In genomic region chr9:49110476-49111220, GRCm38 (mm10) we compare ENCODE assay signal across 14 mouse cellular contexts. TPM values are rescaled to one million over a fixed set of nuclear protein-coding genes. Genes with fewer than 3 reads are reported as not detected.
DNase-seq lines count a peak whose midpoint lies in the region; ATAC-seq lines count a peak whose summit lies in the region.
"Had no signal": no experiment of that assay in that cellular context is flagged by ENCODE, and none has a peak within 500 bp of the region (broad histone marks: within the 10 kb centered on the region; RNA-seq: fewer than 3 reads in every experiment).

No protein-coding gene starts in this region.

- no peaks in the 10 kb centered on the region for H3K36me3 ChIP-seq in heart, embryonic 13.5 days
- no peaks in the 10 kb centered on the region for H3K36me3 ChIP-seq in heart, embryonic 11.5 days (ENCODE audit: control insufficient read depth, insufficient read depth, low read length)
- H3K36me3 ChIP-seq in kidney, embryonic 15.5 days: no peaks in the 10 kb centered on the region
- no peaks in the 10 kb centered on the region for H3K36me3 ChIP-seq in hindbrain, embryonic 14.5 days (replicated peaks; ENCODE audit: control insufficient read depth, insufficient read depth)
- H3K36me3 ChIP-seq: embryonic facial prominence, embryonic 13.5 days had no signal

- H3K9me3 ChIP-seq in heart, embryonic 13.5 days: no peaks in the 10 kb centered on the region
- no peaks in the 10 kb centered on the region for H3K9me3 ChIP-seq in heart, embryonic 11.5 days (replicated peaks; ENCODE audit: control insufficient read depth, low read length)
- H3K9me3 ChIP-seq in kidney, embryonic 15.5 days (replicated peaks): no peaks in the 10 kb centered on the region
- H3K9me3 ChIP-seq in hindbrain, embryonic 14.5 days (ENCODE audit: control insufficient read depth, low read length): no peaks in the 10 kb centered on the region
- H3K9me3 ChIP-seq: embryonic facial prominence, embryonic 13.5 days; megakaryocyte, embryonic 14.5 days had no signal

- 50% methylated on average over 6 of the region's 6 CpGs for WGBS in heart, embryonic 13.5 days
- 43% methylated on average over 6 of the region's 6 CpGs for WGBS in heart, embryonic 11.5 days (ENCODE audit: insufficient replicate concordance)
- 33% methylated on average over 6 of the region's 6 CpGs for WGBS in kidney, embryonic 15.5 days
- WGBS in hindbrain, embryonic 14.5 days: 34% methylated on average over 6 of the region's 6 CpGs

- peaks cover 19% of the 10 kb centered on the region for H3K4me1 ChIP-seq in heart, embryonic 13.5 days
- H3K4me1 ChIP-seq in heart, embryonic 11.5 days (ENCODE audit: control insufficient read depth, insufficient read depth, low read length): no peaks in the 10 kb centered on the region
- H3K4me1 ChIP-seq in kidney, embryonic 15.5 days: peaks cover 22% of the 10 kb centered on the region
- H3K4me1 ChIP-seq in hindbrain, embryonic 14.5 days (replicated peaks; ENCODE audit: control insufficient read depth, insufficient read depth, low read length): no peaks in the 10 kb centered on the region
- H3K4me1 ChIP-seq: megakaryocyte, embryonic 14.5 days had no signal

- H3K27ac ChIP-seq in heart, embryonic 13.5 days (replicated peaks): 0 out of 2 replicates have a peak overlapping the region, but pooled peaks have one; percentile 20
- H3K27ac ChIP-seq in heart, embryonic 11.5 days (ENCODE audit: low read depth, low read length): no peak overlapping the region
- peak overlapping the region; percentile 54 for H3K27ac ChIP-seq in kidney, embryonic 15.5 days
- no peak overlapping the region for H3K27ac ChIP-seq in hindbrain, embryonic 14.5 days
- H3K27ac ChIP-seq: embryonic facial prominence, embryonic 13.5 days had no signal

- H3K4me3 ChIP-seq in heart, embryonic 13.5 days: no peak overlapping the region
- H3K4me3 ChIP-seq in heart, embryonic 11.5 days (ENCODE audit: low read depth, low read length): no peak overlapping the region
- H3K4me3 ChIP-seq in kidney, embryonic 15.5 days (replicated peaks): no peak overlapping the region
- H3K4me3 ChIP-seq in hindbrain, embryonic 14.5 days (replicated peaks; ENCODE audit: low read length): no peak overlapping the region
- H3K4me3 ChIP-seq: embryonic facial prominence, embryonic 13.5 days; megakaryocyte, embryonic 14.5 days had no signal

- ATAC-seq in heart, embryonic 13.5 days (ENCODE audit: extremely low read depth, insufficient number of reproducible peaks, low FRiP score, low TSS enrichment): no peak
- no peak for ATAC-seq in heart, embryonic 11.5 days (replicated peaks; ENCODE audit: insufficient number of reproducible peaks, low FRiP score, low TSS enrichment)
- peak; percentile 80 for ATAC-seq in kidney, embryonic 15.5 days (replicated peaks; ENCODE audit: low FRiP score)
- ATAC-seq in hindbrain, embryonic 14.5 days (ENCODE audit: low FRiP score): no peak
- ATAC-seq: forebrain, embryonic 16.5 days had no signal

- no peak overlapping the region for H3K9ac ChIP-seq in heart, embryonic 13.5 days
- no peak overlapping the region for H3K9ac ChIP-seq in heart, embryonic 11.5 days (ENCODE audit: low read depth, low read length)
- no peak overlapping the region for H3K9ac ChIP-seq in kidney, embryonic 15.5 days
- no peak overlapping the region for H3K9ac ChIP-seq in hindbrain, embryonic 14.5 days
- H3K9ac ChIP-seq: embryonic facial prominence, embryonic 13.5 days had no signal

- peak; percentile 35 for DNase-seq in ES-CJ7 (ENCODE audit: low read depth, low spot score)
- DNase-seq in lung, postnatal 36 days: peak; percentile 56
- no peak for DNase-seq in right cerebral cortex, postnatal 36 days (ENCODE audit: low spot score in 2 of 2)
- DNase-seq in frontal cortex, adult 2 months (ENCODE audit: extremely low spot score in 1 of 2, low spot score in 1 of 2): no peak
- DNase-seq in hindbrain, embryonic 14.5 days (ENCODE audit: low spot score): no peak
- DNase-seq: cerebellum, adult 8-10 months; layer of hippocampus, postnatal 36 days; right cerebral cortex, postnatal 25 days had no signal

- H3K27me3 ChIP-seq in heart, embryonic 13.5 days (replicated peaks): 0 out of 2 replicates have a peak, but pooled peaks cover 7% of the 10 kb centered on the region
- H3K27me3 ChIP-seq in heart, embryonic 11.5 days (ENCODE audit: control insufficient read depth, insufficient read depth, low read length): no peaks in the 10 kb centered on the region
- no peaks in the 10 kb centered on the region for H3K27me3 ChIP-seq in kidney, embryonic 15.5 days
- no peaks in the 10 kb centered on the region for H3K27me3 ChIP-seq in hindbrain, embryonic 14.5 days (ENCODE audit: control insufficient read depth, insufficient read depth, low read length)
- H3K27me3 ChIP-seq: embryonic facial prominence, embryonic 13.5 days had no signal

- no peak overlapping the region for H3K4me2 ChIP-seq in heart, embryonic 13.5 days
- H3K4me2 ChIP-seq in heart, embryonic 11.5 days: no peak overlapping the region
- H3K4me2 ChIP-seq in kidney, embryonic 15.5 days: no peak overlapping the region
- no peak overlapping the region for H3K4me2 ChIP-seq in hindbrain, embryonic 14.5 days (replicated peaks)
- H3K4me2 ChIP-seq: embryonic facial prominence, embryonic 13.5 days had no signal

RNA-seq across cellular contexts. Expression of gene Tmprss5, which starts 29.6 kb away (rescaled TPM):
- polyA plus RNA-seq in heart, embryonic 13.5 days (2015; fragmentation: Nextera tagmentation; extraction: Ambion mirVana): 0.17 TPM in 1 of 2 replicates, not detected in the other
- 0.07 TPM in 1 of 2 replicates, not detected in the other for polyA plus RNA-seq in heart, embryonic 11.5 days (2014; fragmentation: Nextera tagmentation; extraction: Ambion mirVana)
- polyA plus RNA-seq in kidney, embryonic 15.5 days (2015; fragmentation: Nextera tagmentation; extraction: Ambion mirVana): 0.36 and 0.39 TPM in 2 replicates
- 6.0 and 6.9 TPM in 2 replicates for polyA plus RNA-seq in frontal cortex, adult 2 months (2012; rRNA removed)
- 0.96 and 2.2 TPM in 2 replicates for polyA plus RNA-seq in hindbrain, embryonic 14.5 days (2014; fragmentation: Nextera tagmentation; extraction: Ambion mirVana)

RNA-seq across cellular contexts. Expression of gene Zw10, which starts 55.2 kb away (rescaled TPM):
- polyA plus RNA-seq in heart, embryonic 13.5 days (2015; fragmentation: Nextera tagmentation; extraction: Ambion mirVana): 22.6 and 23.5 TPM in 2 replicates
- 30.4 and 33.1 TPM in 2 replicates for polyA plus RNA-seq in heart, embryonic 11.5 days (2014; fragmentation: Nextera tagmentation; extraction: Ambion mirVana)
- 38.4 and 41.5 TPM in 2 replicates for polyA plus RNA-seq in kidney, embryonic 15.5 days (2015; fragmentation: Nextera tagmentation; extraction: Ambion mirVana)
- 22.1 and 24.0 TPM in 2 replicates for polyA plus RNA-seq in frontal cortex, adult 2 months (2012; rRNA removed)
- 25.1 and 27.8 TPM in 2 replicates for polyA plus RNA-seq in hindbrain, embryonic 14.5 days (2014; fragmentation: Nextera tagmentation; extraction: Ambion mirVana)

Comparison
In these comparisons a context has a peak if more than half of its experiments do, and no peak if none do; other contexts are left out.
1. H3K27ac ChIP-seq: peak in heart, embryonic 13.5 days (single experiment) and kidney, embryonic 15.5 days (single experiment); none in heart, embryonic 11.5 days (single experiment) and hindbrain, embryonic 14.5 days (single experiment).
2. DNase-seq: peak in ES-CJ7 (single experiment) and lung, postnatal 36 days (single experiment); none in right cerebral cortex, postnatal 36 days (0 of 2), frontal cortex, adult 2 months (0 of 2) and hindbrain, embryonic 14.5 days (single experiment).